Mouse (Mus musculus): ENCODE measurements around the gene Pycard. TPM values are rescaled to one million over a fixed set of nuclear protein-coding genes. Genes with fewer than 3 reads are reported as not detected.

The Pycard gene
- polyA plus RNA-seq (2017; shearing (Covaris generic)): 98.6 TPM

DNA sequence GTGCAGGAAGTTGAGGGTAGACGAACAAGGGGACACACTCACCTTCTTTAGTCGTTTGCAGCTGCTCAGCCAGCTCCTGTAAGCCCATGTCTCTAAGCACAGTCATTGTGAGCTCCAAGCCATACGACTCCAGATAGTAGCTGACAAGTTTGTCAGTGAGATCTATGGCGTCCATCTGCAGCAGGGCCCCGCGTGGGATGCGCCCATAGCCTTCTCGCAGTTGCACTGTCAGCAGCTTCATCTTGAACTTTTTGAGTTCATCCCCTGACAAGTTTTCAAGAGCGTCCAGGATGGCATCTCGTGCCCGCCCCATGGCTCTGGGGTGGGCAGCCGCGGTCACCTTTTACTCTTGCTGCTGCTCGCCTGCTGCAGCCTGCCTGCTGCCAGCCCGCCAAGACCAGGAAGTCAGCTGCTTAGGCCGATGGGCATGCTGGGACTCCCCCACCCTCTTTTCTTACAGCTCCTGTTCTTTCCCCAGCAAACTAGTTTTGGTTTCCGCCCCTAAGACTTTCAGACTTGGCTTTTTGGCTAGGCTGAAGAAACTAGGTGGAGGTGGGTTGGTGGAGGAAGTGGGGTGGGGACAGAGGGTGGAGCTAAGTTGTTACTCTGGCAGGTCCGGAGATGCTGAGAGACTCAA is at the start of gene Pycard:
Pycard (minus strand) TSS at position 527 of the 637 bp plus-strand sequence.

DNA sequence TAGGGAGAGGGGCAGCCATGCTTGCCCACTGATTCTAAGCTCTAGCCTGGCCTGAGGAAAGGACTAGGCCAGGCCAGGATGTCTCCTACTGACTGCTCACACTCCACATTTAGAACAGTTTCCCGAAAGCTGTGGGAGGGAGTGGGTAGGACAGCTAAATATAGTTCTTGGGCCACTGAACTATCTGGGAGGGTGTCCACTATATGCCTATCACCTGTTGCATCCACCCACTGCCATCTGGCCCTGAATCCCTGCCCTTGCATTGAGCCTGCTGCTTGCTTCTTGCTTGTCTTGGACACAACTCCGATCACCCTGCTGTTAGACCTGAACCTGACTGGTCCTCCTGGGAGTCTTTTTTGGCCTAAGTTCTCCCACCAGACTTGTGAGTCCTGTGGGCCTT is 10.0 kb upstream of the Pycard start, which contains the start of gene Trim72:
Trim72 (plus strand) TSS at position 262 of the 400 bp plus-strand sequence.

DNA sequence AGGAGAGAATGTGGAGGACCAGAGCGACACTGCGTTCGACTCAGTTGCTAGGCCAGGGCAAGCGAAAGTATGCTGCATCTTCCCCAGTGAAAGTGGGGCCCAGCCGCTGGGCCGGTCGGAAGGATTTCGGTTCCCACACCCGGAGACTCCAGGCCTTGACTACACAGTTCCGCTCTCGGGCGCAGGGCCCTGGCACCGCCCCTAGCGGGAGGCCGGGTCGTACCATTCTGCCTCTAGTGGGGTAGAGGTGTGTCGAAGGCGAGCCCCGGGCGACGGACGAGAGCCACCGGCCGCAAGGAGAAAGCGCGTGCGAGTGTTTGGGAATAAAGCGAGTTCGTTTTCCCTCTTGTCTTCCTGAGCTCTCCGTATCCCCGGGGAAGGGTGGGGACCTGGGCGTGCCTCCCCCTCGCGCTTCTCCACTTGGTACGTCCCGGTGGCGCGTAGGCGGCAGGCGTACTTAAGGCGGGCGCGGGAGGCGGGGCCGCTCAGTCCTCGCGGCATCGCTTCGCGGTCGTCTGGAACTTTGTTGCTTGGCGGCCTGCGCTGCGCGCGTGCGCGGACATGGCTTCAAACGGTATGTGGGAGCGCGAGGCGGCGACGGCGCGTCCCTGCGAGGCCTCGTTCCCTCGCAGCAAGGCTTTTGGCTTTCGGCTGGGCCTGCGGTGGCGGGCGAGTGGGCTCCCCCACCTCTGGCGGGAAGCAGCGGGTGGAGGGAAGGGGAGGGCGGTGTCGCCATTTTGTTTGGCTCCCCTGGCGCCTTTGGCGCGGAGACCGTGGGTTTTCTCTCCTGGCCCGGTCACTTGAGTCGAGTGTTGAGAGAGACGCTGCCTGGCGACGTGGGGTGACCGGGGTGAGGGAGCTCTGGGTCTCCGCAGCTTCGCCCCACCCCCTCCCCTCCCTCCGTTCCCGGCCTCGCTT is 26.4 kb downstream of the Pycard start, which contains the start of gene Fus:
Fus (plus strand) TSS at position 454 of the 918 bp plus-strand sequence.

DNA sequence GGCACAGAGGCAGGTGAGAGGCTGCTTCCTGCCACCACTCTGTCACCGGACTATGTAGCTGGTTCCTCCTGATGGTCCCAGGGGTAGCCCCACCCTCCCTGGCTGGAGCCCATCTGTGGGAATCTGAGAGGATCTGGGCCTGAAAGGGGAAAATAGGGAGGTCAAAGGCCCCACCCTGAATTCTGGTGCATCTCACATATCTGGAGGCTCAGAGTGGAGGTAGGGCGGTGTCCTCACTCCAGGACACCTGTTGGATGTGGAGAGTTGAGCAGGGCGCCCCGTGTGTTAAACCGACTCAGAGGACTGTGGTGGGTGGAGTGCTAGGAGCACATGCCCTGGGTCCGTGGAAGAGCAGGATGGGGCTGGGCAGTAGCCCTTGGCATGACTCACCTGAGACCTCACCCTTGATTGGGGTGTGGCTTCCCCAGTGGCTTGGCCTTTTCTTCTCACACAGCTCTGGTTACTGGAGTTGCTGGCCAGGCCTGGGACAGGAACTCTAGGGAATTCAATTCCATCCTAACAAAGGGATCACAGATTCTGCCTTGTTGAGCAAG is 47.1 kb downstream of the Pycard start, which contains the start of gene Prss36:
Prss36 (minus strand) TSS at position 256 of the 554 bp plus-strand sequence.

Other genes starting within 250 kb of the Pycard start
- 0.77 TPM for gene Fbxl19, start 249.3 kb downstream of the Pycard start, polyA plus RNA-seq (2017; shearing (Covaris generic))
- 12.5 TPM for gene Orai3, start 224.1 kb downstream of the Pycard start, polyA plus RNA-seq (2017; shearing (Covaris generic))
- 5.9 TPM for gene Setd1a, start 217.2 kb downstream of the Pycard start, polyA plus RNA-seq (2017; shearing (Covaris generic))
- gene Gm49388, start 208.3 kb downstream of the Pycard start, polyA plus RNA-seq (2017; shearing (Covaris generic)): not detected
- not detected for gene Hsd3b7, start 193.3 kb downstream of the Pycard start, polyA plus RNA-seq (2017; shearing (Covaris generic))
- gene Stx4a, start 169.6 kb downstream of the Pycard start, polyA plus RNA-seq (2017; shearing (Covaris generic)): 95.9 TPM
- gene Stx1b, start 169.3 kb downstream of the Pycard start, polyA plus RNA-seq (2017; shearing (Covaris generic)): 0.51 TPM
- 23.9 TPM for gene Zfp646, start 117.6 kb downstream of the Pycard start, polyA plus RNA-seq (2017; shearing (Covaris generic))
- 8.3 TPM for gene Zfp668, start 117.0 kb downstream of the Pycard start, polyA plus RNA-seq (2017; shearing (Covaris generic))
- gene Prss53, start 102.9 kb downstream of the Pycard start, polyA plus RNA-seq (2017; shearing (Covaris generic)): 0.23 TPM
- gene Gm21974, start 98.4 kb downstream of the Pycard start, polyA plus RNA-seq (2017; shearing (Covaris generic)): not detected
- 48.9 TPM for gene Vkorc1, start 98.2 kb downstream of the Pycard start, polyA plus RNA-seq (2017; shearing (Covaris generic))
- 39.1 TPM for gene Bckdk, start 89.8 kb downstream of the Pycard start, polyA plus RNA-seq (2017; shearing (Covaris generic))
- gene Kat8, start 81.4 kb downstream of the Pycard start, polyA plus RNA-seq (2017; shearing (Covaris generic)): 30.1 TPM
- 0.33 TPM for gene Prss8, start 63.8 kb downstream of the Pycard start, polyA plus RNA-seq (2017; shearing (Covaris generic))
- gene Prss36, start 47.1 kb downstream of the Pycard start, polyA plus RNA-seq (2017; shearing (Covaris generic)): 1.1 TPM
- gene Fus, start 26.4 kb downstream of the Pycard start, polyA plus RNA-seq (2017; shearing (Covaris generic)): 170 TPM
- not detected for gene Trim72, start 10.1 kb upstream of the Pycard start, polyA plus RNA-seq (2017; shearing (Covaris generic))
- 0.99 TPM for gene Itgam, start 68.8 kb upstream of the Pycard start, polyA plus RNA-seq (2017; shearing (Covaris generic))
- not detected for gene Gm49368, start 68.8 kb upstream of the Pycard start, polyA plus RNA-seq (2017; shearing (Covaris generic))
- gene Itgax, start 135.7 kb upstream of the Pycard start, polyA plus RNA-seq (2017; shearing (Covaris generic)): 0.72 TPM
- gene Itgad, start 160.5 kb upstream of the Pycard start, polyA plus RNA-seq (2017; shearing (Covaris generic)): 0.24 TPM
- not detected for gene Cox6a2, start 212.5 kb upstream of the Pycard start, polyA plus RNA-seq (2017; shearing (Covaris generic))
- 19.0 TPM for gene Armc5, start 243.5 kb upstream of the Pycard start, polyA plus RNA-seq (2017; shearing (Covaris generic))
- gene 9130023H24Rik, start 244.2 kb upstream of the Pycard start, polyA plus RNA-seq (2017; shearing (Covaris generic)): 0.56 TPM

All from effector memory CD4-positive, alpha-beta T cell, adult 7 months (primary cell).